Mouse (Mus musculus) C2C12 (cell line): ENCODE measurements around the gene Cd200r2.

Experiments
- CEBPB ChIP-seq: IDR thresholded peaks from one replicate; pipeline ENCODE4 v1.6.1; 2011; ENCODE audit warnings: low read depth, mild to moderate bottlenecking, control low read depth, moderate library complexity
- CTCF ChIP-seq: IDR thresholded peaks from one replicate; pipeline ENCODE4 v1.5.1; 2011; ENCODE audit not compliant: control insufficient read depth, insufficient read depth, insufficient read length
- MYOD1 ChIP-seq: IDR thresholded peaks from one replicate; pipeline ENCODE4 v1.6.1; 2011; ENCODE audit warnings: low read depth; ENCODE audit not compliant: control insufficient read depth, insufficient read length
- MYOG ChIP-seq: IDR thresholded peaks from one replicate; pipeline ENCODE4 v1.6.1; 2011; ENCODE audit not compliant: control insufficient read depth, insufficient read length; ENCODE audit errors: extremely low read depth

- TF ChIP-seq CTCF: no peak
- no peak for TF ChIP-seq MYOG
- TF ChIP-seq CEBPB: no peak
- no peak for TF ChIP-seq MYOD1
These were observed 9.7 kb downstream of the Cd200r2 start for GRCm38 (mm10) chr16:44876625-44877024.
